Mouse (Mus musculus): ENCODE measurements around the gene Lfng.

Gene Lfng

GRCm38 (mm10) chr5:140607001-140607835, at the start of gene Lfng:
Lfng (plus strand) TSS chr5:140607320.
- DNase-seq = peak; percentile 97

- no peak for DNase-seq
Measured at GRCm38 (mm10) chr5:140562601-140563000, 44.5 kb upstream of the Lfng start.

DNA sequence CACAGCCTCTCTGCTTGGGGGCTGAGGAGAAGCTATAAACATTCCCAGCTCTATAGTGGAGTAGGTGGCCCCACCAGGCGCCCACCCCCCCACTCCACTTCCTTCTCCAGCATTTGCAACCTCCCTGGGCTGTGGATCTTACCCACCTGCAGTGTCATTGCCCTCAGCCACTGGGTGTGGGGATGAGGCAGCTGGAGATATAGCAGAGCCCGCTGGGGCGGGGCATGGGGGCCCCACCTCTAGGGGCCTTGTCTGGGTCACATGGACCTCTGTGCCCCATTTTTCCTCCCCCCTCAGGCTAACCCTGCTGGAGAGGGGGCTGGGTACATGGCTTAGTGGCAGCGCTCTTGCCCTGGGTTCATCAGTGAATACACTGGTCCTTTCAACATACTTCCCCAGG, 42.2 kb upstream of the Lfng start, which contains the start of gene Grifin:
Grifin (minus strand) TSS at position 176 of the 400 bp plus-strand sequence.
- DNase-seq = no peak

DNA sequence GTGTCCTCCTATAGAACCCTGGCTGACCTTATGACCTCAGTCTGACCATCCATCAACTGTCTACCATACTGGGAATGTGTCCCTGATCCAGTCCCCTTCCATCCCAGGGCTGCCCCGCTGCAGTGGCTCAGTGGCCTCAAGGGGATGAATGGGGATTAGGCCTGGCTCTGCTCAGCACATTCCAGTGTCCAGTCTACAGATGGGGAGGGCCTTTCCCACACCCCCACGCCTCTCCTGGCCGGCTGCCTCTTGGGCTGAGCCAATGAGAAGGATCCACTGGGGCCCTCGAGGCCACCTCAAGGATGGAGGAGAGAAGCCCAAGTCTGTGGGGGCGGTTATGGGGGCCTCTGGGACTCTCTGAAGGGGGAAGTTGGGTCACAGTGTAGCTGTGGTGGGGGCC, 41.7 kb upstream of the Lfng start:
- peak; percentile 62 for DNase-seq

DNA sequence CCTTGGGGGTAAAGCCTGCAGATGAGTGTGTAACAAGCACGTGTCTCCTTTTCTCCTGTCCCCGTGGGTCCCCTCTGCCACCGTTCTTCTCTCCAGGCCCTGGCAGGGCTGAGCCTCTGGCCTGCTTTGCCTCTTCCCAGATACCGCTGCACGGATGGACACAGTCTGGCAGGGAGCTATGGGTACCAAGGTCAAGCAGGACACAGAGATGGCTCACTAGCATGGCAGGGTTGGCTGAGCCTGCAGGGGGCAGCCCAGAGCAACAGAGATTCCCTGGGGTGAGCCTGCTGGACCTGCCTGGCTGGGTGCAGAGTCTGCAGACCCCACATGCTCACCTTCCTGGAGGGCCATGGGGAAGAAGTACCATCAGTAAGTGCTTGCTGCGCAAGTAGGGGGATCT, 41.3 kb upstream of the Lfng start:
- peak; percentile 65 for DNase-seq

GRCm38 (mm10) chr5:140566271-140566670, 40.8 kb upstream of the Lfng start:
- no peak for DNase-seq

- DNase-seq = peak; percentile 89
Measured at GRCm38 (mm10) chr5:140567321-140567720, 39.8 kb upstream of the Lfng start.

DNA sequence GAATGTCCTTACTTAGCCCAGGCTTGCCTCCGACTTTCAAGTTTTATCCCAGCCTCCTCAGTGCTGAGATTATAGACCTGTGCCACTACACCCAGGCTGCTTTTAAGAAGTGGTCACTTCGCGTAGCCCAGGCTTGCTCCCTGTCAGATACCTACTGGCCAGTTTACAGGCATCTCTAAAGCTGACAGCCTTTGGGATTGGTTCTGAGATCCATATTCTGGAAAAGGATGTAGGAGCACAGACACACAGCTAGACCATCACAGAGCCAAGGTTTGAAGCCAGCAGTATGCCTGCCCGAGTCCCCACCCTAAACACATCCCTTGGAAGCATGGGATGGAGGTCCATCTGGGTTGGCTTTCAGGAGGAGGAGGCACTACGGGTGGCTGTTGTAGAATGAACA, 39.4 kb upstream of the Lfng start:
- no peak for DNase-seq

DNA sequence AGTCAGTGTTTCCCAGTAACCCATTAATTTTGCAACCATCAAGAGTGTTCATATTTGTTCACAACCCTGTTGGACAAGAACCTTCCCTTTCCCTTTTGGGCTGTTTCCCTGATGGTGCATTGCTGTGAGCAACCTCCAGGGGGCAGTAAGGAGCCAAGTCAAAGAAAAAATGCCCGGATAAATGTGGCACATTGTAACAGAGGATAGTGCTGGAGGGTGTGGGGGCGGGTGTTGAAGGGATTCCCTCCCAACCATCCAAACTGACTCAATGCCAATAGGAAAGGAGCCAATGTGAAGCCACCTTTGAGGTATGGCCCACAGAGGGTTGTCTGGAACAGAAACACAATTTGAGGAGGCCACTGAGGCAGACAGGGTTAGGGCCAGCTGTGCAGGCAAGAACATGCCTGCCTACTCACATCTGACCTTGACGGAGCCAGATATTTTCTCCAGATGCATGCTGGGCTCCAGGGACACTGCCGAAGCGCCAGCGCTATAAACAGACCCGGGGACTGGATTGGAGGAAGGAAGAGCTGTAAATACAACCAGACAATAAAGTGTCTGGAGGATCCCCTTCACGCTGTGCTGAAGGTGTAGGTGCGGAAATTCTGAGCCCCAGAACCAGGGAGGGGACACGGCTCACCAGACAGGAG, 38.7 kb upstream of the Lfng start:
- peak; percentile 83 for DNase-seq

DNA sequence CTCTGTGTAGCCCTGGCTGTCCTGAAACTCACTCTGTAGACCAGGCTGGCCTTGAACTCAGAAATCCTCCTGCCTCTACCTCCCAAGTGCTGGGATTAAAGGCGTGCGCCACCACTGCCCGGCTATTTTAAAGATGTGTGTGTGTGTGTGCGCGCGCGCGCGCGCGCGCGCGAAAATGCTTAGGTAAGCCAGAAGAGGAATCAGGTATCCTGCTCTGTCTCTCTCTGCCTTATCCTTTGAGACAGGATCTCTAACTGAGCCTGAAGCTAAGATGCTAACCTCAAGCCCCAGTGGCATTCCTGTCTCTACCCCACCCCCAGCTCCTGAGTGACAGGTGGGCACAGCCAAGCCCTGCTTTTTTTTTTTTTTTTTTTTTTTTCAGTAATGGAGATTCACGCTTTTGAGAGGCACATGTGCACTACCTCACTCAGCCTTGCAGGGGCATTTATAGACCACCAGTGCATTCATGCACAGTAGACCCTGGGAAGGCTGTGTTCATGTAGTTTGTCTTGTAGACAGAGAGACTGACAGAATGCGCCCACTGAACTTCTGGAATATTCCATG, 38.0 kb upstream of the Lfng start:
- DNase-seq = no peak

DNA sequence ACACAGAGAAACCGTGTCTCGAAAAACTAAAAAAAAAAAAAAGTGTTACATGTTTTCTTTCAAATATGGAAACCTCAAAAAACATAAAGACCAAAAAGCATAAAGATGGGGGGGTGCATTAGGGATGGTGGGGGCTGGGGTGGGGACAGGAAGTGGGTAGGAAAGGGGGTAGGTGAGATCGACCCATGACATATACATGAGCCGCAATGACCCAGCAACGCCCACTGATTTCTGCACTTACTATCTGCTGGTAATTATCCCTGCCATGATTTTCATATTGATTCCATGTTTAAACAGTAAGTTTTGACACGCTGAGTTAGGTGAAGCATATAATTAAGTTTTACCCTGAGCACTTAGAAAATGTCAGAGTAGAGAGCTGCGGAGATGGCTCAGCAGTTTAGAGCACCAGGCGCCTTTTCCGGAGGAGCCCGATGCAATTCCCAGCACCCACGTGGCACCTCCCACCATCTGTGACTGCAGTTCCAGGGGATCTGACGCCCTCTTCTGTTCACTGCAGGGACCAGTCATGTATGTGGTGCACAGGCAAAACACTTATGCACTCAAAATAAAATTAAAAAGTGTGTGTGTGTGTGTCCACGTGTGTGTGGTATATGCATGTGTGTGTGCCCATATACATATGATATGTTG, 36.8 kb upstream of the Lfng start:
- DNase-seq = no peak

- no peak for DNase-seq
Measured at GRCm38 (mm10) chr5:140571201-140571600, 35.9 kb upstream of the Lfng start.

- peak; percentile 84 for DNase-seq
Measured at GRCm38 (mm10) chr5:140571673-140572072, 35.4 kb upstream of the Lfng start.

- DNase-seq = peak; percentile 64
Measured at GRCm38 (mm10) chr5:140572611-140573010, 34.5 kb upstream of the Lfng start.

DNA sequence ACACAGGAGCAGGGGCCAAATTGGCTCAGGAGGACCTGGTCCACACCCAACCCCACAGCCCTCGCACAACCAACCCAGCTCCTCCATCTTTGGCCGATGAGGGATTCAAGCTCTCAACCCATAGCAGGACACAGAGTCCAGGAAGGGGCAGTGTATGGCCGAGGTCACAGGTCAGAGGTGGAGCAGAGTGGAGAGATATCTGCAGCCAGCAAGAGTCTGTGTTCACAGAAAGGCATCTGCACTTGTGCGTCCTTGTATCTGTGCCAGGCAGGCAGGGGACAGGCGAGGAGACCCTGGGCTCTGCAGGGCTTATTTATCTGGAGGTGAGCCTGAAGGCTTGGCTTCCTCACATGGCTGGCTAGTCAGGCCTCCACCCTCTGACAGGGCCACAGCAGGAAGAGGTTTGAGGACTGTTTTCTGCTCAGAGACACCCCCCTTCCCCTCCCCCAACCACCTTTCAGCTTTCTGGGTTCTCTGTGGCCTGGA, 31.7 kb upstream of the Lfng start:
- DNase-seq = no peak

DNA sequence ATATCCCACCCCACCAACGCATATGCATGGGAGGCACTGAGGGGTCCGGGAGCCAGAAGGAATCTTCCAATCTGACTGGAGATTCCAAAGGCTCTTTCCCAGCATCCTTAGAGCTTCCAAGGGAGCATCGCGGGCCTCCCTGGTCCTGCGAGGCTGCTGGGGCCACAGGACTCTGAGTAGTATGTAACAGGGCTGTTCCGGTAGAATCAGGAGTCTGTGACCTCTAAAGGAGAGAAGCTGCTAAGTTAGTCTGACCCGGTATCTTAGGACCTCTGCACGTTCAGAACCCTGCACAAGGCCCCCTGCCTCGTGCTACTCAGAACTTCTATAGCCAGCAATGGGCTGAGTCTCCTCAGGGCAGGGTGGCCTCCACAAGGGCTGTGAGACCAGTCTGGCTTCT, 27.9 kb upstream of the Lfng start:
- no peak for DNase-seq

GRCm38 (mm10) chr5:140579771-140580170, 27.3 kb upstream of the Lfng start:
- no peak for DNase-seq

GRCm38 (mm10) chr5:140581569-140581968, 25.6 kb upstream of the Lfng start:
- peak; percentile 70 for DNase-seq

DNA sequence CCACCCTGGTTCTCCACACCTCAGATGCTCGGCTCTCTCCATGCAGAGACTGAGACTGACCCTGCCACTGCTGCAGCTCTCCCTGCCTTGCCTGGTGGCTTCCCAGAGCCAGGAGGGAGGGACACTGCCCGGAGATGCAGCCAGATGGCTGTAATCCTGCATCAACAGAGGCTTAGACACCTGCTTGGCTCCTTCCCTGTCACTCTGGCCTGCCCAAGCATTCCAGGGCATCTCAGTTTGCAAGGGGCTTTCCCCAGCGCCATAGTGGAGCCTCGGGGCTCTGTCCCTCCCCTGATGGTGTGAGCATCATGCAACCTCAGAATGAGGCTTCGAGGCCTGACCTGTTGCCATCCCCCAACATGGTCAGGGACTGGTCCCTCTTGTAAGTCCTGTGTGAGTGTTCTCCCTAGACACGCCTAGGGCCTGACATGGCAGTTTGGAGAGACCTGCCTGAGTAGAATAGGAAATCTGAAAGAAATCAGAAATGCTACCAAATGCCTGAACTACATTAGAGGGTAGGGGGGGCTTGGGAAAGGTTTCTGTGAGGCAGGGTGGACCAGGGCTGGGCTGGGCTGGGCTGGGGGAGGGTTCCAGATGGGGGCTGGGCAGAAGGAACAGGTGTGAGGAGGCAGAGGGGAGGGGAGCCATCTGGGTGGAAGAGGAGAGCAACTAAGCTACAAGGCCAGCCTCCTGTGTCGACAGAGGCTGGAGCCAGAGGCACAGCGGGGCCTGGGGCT, 24.0 kb upstream of the Lfng start:
- no peak for DNase-seq

GRCm38 (mm10) chr5:140583732-140584368, 23.3 kb upstream of the Lfng start:
- DNase-seq = no peak

DNA sequence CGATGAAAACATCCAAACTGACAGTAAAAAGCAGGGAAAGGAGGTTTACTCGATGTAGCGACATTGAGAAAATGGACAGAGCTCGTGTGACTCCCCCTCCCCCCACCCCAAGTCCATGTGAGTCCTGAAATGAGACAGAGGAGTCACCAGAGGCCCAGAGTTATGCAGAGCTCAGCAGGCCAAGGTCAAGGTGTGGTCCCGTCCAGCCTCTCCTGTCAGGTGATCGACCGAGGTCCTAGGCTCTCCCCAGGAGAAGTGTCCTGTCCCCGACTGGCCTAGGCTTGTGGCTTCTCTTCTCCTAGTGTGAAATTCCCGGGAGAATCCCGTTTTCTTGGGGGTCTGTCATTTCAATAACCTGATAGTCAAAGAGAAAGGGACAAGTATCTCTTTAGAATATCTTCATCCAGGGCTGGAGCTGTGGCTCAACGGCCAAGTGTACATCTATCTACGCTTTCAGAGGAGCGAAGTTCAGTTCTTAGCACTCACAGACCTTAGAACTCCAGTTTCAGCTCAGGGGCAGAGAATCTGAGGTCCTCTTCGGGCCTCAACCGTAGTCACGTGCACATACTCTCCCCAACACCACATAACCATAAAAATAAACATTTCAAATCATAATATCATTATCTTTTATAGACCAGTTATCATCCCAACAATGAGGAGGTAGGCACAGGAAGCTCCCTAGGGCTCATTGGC, 17.9 kb upstream of the Lfng start:
- DNase-seq = no peak
